Mouse (Mus musculus): ENCODE data around the gene Scml4.

Gene Scml4

DNA sequence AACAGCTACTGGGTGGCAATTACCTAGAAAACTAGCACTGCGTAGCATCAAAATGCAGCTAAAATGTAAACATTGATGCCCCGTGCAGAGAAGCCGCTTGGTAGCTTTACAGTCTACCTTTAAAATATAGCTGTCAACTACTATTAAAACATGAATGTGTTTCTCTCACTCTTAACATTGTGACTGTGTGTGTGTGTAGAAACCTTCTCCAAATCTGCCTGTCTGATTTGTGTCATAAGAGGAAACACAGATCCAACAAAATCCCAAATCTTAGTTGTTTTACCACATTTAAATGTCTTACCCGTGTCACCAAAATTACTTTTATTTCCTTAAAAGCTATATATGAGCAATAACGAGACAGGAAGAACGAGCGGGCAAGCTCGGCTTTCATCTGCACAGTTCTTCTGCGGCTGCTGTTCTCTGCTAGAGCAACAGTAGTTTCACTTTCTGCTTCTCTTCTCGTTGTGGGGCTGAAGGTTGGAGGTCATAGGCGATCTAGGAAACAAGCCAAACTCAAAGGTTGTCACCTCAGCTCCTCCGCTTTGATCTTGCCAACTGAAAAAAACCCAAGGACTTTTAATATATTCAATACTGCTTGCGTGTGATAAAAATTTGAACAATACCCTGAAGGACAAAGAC lies 2.1 kb downstream of the Scml4 start:
- DNase-seq (ENCODE audit: extremely low spot score), result no peak

DNA sequence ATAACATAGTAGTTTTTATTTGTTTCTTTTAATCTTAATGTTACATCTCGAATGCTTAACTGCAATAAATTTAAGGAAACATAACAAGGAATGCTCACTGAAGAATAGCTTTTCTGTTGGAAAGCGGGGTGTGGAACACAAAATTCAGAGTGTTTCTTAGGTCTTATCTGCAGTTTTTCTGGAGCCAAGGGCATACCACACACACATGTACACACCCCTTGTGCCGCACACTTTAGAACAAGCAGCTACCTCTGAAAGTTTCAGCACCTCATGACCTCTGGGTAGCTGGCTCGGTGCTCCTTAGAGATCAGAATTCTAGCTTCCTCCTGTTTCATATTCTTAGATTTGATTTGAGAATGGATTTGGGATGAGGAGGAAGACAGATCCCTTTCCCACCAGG lies 2.6 kb downstream of the Scml4 start:
- DNase-seq (ENCODE audit: extremely low spot score), result no peak

DNA sequence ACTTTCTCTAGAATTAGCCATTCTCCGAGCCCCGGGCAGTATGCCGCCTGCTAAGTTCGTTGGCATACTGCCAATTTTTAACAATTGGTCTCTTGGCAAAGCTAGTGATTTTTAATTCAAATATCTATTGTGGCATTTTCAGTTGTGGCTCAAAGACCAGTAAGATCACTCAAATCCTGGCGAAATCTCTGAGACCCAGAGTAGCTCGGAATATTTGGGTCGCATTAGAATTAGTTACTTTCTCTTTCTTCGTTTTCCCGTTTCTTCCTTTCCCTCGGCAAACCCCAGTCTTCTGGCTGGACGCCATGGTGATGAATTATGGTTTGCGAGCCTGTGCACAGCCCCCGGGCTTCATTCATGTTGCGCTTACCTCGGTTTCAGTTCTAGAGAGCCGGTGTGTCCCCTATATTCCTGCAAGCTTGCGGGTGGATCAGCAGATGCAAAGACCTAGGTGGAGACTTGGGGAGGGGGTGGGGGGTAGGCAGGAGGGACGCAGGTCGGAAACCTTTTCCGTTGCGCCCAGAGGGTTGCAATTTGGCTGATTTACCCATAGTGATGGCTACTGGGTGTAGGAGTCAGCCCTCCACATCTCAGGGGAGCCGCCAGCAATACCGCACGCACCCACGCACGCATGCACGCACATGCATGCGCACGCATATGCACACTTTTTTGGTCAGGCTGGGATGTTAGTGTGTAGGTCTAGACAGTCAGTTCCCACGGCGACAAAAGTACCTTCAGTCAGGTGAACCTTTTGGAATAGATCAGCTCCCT lies 3.6 kb downstream of the Scml4 start:
- no peak for DNase-seq (ENCODE audit: extremely low spot score)

DNA sequence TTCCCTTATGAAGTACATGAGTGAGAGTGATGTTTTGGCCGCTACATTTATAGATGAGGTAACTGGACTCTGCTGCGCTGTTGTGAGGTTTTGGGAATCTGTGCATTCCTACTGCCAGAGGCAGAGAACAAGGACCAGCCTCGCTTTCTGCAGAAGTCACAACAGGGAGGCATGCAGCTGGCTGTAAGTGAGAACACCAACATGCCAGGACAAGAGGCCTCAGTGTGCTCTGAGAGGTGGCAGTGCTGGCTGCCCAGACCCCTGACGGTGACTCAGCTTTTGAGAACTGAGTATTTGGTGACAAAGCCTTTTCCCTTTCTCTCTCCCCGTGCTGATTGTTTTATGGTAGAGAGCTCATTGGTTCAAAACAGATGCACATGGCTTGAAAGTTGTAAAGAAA lies 4.5 kb downstream of the Scml4 start:
- no peak for DNase-seq (ENCODE audit: extremely low spot score)

DNA sequence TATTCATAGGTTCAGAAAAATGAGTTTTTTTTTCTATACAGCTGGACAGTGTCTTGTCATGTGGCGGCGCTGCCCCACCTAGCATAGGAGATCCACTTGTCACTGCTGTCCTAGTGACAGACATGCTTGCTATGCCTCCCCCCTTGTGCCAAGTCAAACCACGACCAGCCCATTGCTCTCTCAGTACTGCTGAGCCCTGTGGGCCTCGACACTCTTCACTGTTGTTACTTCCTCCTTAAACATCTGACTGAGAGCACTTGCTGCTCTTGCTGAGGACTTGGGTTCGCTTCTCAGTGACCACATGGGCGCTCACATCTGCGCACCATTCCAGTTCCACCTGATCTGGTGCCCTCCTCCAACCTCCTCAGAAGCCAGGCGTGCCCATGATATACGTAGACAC lies 8.2 kb downstream of the Scml4 start:
- no peak for DNase-seq (ENCODE audit: extremely low spot score)

DNA sequence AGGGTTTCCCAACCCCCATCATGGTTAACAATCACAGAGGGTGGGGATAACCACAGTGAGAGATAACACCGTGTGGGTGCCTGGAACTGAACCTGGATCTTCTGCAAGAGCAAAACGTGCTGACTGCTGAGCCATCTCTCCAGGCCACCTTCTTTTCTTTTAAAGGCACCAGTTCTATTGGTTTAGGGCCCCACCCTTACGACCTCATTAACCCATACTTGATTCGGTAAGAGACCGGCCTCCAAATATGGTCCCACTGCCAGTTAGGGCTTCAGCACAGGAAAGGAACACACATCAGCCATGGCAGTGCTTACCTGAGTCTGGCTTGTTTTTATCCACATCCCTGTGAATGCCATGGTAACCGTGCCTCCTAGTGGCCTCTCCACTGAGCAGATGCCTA lies 9.3 kb downstream of the Scml4 start:
- no peak for DNase-seq (ENCODE audit: extremely low spot score)

DNA sequence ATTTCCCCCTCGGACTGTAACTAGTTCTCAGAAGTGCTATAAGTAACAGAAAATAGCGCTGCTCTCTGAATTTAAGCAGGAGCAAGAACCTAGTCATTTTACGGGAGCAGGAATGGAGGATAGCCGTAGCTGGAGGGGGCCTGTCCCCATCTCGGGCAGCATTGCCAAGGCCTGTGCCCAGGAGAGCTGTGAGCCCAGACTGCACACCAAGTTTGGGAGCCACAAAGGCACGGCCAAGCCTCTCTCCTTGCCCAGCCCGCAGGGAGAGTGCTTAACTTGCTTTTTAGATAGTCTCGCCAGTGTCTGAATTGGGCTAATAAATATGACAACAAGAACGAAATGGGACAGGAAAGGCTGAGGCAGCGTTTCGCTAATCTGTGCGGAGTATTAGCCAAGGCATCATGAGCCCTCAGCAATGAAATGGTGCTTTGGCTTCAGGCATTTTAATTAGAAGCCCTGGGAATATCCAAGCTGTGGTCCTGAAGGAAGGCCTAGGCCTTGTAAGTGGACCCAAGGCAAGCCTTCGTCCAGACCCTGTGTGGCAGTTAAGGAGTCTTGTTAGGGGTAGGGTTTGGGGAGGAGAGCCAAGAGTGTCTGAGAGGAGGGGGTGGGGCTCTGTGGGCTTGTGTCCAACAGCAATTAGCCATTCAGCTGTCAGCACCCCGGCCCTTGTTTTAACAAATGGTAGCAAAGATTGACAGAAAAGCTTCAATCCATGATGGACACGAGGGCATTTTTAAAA lies 12.3 kb downstream of the Scml4 start:
- no peak for DNase-seq (ENCODE audit: extremely low spot score)

DNA sequence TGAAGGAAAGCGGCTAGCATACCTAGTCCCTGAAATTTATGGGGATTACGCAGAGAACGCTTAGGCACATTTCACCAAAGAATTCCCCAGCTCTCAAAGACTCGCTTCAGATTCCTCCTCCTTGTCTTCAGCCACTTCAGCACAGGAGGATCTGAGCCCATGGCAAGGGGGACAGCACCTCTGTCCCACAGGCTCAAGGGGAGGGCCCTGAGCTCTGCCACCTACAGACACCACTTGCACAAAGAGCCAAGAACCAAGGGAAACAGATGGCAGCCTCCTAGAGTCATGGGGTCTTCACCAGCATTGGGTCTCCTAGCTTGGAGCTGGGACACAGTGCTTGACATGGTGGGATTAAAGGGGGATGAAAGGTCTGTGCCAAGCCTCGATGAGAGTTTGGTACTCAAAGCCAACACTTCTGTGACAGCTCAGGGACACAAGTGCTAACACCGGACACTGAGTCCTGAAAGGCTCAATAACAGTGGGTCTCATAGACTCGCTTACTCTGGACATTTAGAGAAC lies 13.0 kb downstream of the Scml4 start:
- no peak for DNase-seq (ENCODE audit: extremely low spot score)

DNA sequence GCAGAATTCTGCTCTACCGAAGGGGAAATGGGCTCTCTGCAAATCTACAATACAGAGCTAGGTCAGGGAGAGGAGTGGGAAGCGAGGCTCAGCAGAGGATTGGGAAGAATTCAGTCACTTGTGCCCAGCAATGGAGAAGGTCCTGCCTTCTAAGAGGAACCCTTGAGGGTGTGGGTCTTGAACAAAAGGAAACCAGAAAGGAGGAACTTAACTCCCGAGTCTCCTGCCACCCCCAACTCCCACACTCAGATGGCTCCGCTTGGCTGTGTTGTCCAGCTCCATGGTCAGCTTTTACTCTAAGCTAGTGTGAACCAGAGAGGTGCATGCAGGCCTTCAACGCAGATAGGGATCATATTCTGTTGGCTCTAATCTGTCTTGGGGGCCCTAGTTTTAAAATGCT lies 16.0 kb downstream of the Scml4 start:
- no peak for DNase-seq (ENCODE audit: extremely low spot score)

DNA sequence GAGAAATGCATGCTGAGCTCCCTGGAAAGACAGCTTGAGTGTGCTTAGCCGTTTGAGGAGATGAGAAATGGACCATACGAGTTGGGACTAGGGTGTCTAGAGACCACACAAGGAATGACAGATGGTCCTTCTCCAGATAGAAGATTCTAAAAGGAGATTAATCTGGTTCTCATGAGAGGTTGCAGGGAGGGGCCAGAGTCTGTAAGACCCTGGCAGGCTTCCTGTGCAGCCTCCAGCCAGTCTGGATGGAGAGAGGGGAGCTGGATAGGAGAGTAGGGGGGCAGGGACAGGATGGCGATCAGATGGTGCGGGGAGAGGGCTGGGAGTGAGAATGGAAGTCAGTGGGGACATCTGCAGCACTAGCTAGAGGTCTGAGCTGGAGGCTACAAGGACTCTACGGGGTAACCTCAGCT lies 19.1 kb downstream of the Scml4 start:
- DNase-seq (ENCODE audit: extremely low spot score), result no peak

DNA sequence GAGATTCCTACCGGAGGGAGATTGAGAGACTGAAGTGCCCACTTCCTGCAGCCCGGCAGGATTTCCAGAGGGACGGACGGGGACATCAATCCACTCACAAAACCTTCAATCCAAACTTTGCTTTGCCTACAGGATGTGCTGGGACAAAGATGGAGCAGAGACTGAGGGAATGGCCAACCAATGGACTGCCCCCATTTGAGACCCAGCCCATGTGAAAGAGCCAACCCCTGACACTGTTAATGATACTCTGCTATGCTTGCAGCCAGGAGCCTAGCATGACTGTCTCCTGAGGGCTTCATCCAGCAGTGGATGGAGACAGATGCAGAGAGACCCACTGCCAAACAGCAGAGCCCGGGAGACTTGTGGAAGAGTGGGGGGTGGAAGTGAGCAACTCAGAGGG lies 19.5 kb downstream of the Scml4 start:
- no peak for DNase-seq (ENCODE audit: extremely low spot score)

DNA sequence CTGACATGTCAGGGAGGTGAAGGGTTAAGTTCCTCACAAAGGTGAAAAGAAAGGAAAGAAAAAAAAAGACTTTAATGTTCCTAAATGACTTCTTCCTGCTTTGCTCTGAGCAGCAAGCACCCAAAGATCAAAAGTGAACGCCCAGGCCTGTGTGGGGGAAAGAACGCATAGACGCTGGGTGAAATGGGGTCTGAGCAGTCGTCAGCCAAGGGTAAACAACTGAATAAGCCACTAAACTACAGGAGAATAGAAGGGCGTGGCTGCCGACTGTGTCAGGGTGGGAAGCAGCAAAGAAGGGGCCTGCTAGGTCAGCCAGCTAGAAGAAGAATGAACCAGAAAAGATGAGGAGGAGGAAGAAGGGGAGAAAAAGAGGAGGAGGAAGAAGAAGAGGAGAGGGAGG lies 26.9 kb downstream of the Scml4 start:
- no peak for DNase-seq (ENCODE audit: extremely low spot score)

DNA sequence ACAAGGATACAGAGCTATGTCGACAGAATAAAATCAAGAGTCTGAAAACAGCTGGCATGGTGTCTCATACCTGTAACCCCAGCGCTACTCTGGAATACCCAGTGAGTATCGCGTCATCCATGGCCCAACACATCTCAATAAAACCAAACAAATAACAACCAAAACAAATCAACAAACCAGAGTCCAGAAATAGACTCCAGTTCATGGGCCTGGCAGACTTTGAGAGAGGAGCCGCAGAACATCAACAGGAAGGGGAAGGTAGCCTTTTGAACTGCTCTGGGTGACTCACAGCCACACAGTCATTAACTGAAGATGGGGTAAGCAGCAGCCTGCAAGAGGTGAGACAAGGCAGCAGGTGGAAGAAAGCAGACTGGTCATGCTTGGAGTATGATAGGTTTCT lies 28.1 kb downstream of the Scml4 start:
- no peak for DNase-seq (ENCODE audit: extremely low spot score)

DNA sequence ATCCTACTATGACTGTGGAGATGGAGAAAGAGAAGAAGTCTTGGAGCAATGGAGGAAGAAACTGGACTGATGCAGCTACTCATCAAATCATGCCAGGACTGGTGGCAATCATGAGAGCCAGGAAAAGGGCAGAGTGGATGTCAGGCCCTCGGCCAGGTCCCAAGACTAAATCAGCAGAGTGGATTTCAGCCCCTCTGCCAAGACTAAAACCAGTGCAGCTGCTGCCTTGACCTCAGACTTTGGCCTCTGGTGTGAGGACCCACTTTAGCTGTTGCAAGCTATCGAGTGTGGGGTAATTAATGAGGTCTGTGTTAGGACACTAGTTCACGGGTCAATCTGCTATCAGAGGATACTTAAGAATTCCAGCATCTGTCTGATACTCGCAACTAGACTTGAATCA lies 30.2 kb downstream of the Scml4 start:
- DNase-seq (ENCODE audit: extremely low spot score), result no peak

DNA sequence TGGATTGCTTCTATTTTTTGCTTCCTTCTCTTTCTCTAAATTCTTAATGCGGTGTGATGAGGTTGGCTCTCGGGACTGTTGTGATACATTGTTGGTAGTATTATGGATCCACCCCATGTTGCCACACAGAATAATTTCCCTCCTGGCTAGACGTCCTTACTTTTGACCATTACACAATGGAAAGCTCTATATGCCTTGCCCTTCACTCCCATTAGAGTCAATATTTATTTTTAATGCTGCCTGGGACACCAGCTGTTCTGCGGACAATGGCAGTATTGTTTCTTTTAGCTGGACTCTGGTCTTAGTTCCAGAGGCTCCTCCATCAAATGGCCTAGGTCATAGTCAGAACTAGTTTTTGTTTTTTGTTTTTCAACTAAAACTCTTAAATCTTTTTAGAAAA lies 32.1 kb downstream of the Scml4 start:
- DNase-seq (ENCODE audit: extremely low spot score), result no peak

DNA sequence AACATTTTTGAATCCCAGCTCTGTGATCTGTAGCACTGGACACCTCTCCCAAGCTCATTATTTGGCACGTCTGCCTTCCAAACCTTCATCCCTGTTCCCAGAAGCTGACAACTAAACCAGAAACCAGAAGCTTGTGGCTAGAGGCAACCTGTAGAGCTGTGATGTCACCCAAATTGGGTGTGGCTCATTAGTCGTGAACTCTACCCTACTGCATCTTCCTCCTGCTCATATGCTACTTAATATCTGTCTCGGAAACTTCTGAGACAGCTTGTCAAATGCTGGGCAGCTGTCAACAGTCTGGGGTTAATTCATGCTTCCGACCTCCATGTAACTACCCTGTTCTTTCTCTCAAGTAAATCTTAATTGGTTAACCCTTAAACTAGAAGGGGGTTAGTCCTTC lies 32.8 kb downstream of the Scml4 start:
- DNase-seq (ENCODE audit: extremely low spot score), result no peak

DNA sequence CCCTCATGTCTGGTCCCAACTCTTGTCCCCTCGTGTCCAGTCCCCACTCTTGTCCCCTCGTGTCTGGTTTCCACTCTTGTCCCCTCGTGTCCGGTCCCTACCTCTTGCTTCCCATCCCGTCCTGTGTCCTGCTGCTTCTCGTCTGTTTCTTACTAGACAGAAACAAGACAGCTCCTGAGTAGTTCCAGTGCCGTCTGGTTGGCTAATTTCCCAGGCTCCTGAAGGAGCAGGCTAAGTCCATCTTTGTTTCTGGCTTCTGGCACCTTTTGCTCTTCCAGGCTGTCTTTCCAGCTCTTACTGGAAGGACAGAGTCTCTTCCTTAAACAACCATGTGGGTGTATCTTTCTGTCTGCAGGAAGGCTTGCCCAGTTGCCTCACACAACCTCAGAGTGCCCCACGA lies 33.7 kb downstream of the Scml4 start:
- no peak for DNase-seq (ENCODE audit: extremely low spot score)

DNA sequence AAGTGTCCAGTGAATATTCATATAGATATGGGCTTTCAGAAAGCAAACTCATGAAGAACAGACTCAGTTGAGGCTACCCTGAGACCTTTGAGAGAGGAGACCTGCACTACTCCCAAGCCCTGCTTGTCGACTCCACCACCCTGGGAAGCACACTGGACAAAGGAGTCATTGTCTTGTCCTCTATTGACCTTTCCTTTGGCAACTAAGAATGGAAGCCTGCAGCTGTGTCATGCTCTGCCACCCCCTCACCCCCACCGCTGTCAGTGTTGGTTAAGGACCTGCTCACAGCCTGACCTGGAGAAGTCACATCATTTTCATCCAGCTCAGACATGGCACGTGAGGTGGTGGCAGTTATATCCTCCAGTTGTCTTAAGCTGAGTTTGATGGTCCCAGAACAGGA lies 34.1 kb downstream of the Scml4 start:
- peak; percentile 15 for DNase-seq (ENCODE audit: extremely low spot score)

DNA sequence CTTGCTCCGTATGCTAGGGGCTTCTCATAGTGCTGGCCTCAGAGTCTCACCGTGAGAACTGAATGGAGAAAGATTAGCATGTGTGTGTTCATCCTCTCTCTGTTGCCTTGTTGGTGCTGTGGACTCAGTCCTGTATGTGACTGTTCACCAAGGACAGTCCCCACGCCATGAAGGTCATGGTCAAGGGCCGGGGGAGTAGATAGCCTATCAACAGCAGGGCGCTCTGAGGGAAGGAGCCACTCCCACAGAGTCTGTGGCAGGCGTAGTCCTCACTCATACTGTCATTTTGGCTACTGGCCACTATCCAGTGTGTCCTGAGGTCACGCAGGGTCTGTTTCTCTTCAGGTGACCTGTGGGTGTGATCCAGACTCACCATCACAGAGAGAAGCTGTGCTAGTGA lies 34.5 kb downstream of the Scml4 start:
- no peak for DNase-seq (ENCODE audit: extremely low spot score)

DNA sequence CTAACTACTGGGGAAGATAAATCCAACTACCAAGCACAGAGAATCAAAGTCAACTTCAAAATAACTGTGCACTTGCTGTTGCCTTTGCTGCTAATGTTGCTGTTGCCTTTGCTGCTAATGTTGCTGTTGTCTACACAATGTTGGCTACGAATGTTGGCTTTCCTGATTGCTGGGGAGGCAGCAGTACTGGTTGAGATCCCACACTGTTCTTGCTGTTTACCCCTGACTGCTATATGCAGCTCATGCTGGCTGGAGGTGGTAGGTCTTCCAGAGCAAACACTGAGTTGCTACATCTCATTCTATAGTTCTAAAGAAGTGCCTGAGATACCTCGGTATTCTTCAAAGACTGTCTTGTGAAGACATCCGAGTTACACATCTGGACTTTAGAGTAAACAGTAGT lies 36.5 kb downstream of the Scml4 start:
- no peak for DNase-seq (ENCODE audit: extremely low spot score)

DNA sequence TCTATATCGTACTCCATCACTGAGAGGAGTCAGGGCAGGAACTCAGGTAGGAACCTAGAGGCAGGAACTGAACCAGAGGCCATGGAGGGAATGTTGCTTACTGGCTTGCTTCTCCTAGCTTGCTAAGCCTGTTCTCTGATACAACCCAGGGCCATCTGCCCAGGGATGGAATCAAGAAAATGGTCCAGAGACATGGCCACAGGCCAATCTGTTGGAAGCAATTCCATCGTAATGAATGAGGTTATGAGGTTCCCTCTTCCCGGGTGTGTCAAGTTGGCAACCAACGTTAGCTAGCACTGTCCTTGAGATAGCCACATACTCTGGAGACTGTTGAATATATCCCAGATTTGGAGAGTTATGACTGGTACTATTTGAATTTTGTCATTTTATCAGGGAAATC lies 37.0 kb downstream of the Scml4 start:
- DNase-seq (ENCODE audit: extremely low spot score), result no peak

DNA sequence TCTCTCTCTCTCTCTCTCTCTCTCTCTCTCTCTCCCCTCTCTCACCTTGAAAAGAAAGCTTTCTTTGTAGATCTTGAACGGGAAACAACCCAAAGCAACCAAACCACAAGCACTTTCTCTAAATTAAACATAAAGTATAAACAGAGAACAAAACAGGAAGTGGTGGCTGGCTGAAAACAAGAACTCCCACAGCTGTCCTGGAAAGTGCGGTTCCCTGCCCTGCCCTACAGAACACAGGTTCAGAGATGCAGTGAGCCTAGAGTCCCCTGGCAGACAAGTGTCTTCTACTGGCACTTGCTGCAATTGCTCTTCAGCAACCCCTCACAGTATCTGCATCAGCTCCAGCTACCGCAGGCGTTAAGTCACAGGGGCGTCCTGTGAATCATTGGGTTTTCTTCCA lies 37.5 kb downstream of the Scml4 start:
- no peak for DNase-seq (ENCODE audit: extremely low spot score)

DNA sequence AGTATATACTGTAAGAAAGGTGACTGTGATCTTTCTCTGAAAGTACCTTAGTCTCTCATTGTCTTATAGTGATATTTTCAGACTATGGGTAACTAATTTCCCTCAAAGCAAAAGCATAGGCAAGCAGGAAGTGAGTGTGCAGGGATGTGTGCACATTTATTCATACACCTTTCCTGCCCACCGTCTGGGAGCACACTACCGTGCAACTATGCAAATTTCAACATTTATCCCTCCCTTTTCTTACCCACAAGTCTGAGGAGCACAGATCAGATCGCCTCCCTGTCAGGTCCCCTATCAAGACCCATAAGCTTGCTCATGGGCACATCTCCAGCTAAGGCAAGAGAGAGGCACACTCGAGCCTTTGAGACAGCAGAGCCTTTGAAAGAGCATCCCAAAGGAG lies 41.2 kb downstream of the Scml4 start:
- no peak for DNase-seq (ENCODE audit: extremely low spot score)
